Mouse (Mus musculus) neural tube, embryonic 12.5 days (tissue): Measurements from ENCODE around the gene Olfr606. TPM values are rescaled to one million over a fixed set of nuclear protein-coding genes. Genes with fewer than 3 reads are reported as not detected.
"Not testable (repeated sequence)": the region's sequence is repeated elsewhere in the genome, so short reads cannot be mapped to it uniquely, and the experiment has no call there.

ENCODE experiments used
- ATAC-seq: fragments of 200-750 bp; cut with Nextera tagmentation; 2 replicates; pipeline ENCODE4 v1.8.0; 2017; ENCODE audit warnings: low read depth, mild to moderate bottlenecking, moderate TSS enrichment, moderate library complexity; ENCODE audit not compliant: low FRiP score
- H3K27ac ChIP-seq: fragments of 300-500 bp; sonication (generic); 2 replicates; pipeline ENCODE4 v1.5.1; 2016
- H3K27me3 ChIP-seq: fragments of 300-500 bp; sonication (generic); replicated peaks from 2 replicates; pipeline ENCODE4 v1.6.1; 2016; ENCODE audit warnings: mild to moderate bottlenecking
- H3K36me3 ChIP-seq: fragments of 300-500 bp; sonication (generic); 2 replicates; pipeline ENCODE4 v1.6.1; 2016; ENCODE audit warnings: mild to moderate bottlenecking
- H3K4me1 ChIP-seq: fragments of 300-500 bp; sonication (generic); 2 replicates; pipeline ENCODE4 v1.6.1; 2016
- H3K4me2 ChIP-seq: fragments of 300-500 bp; sonication (generic); replicated peaks from 2 replicates; pipeline ENCODE4 v1.6.1; 2016; ENCODE audit warnings: mild to moderate bottlenecking
- H3K4me3 ChIP-seq: fragments of 300-500 bp; sonication (generic); 2 replicates; pipeline ENCODE4 v1.5.1; 2016
- H3K9ac ChIP-seq: fragments of 300-500 bp; sonication (generic); 2 replicates; pipeline ENCODE4 v1.6.1; 2016; ENCODE audit warnings: mild to moderate bottlenecking
- H3K9me3 ChIP-seq: fragments of 300-500 bp; sonication (generic); 2 replicates; pipeline ENCODE4 v1.6.1; 2016; ENCODE audit warnings: mild to moderate bottlenecking
- WGBS: fragments of 180-500 bp; shearing (Covaris S2); methylation state at CpG from one replicate; pipeline ENCODE4 v1.1.7; 2016; 5-methylcytosine and 5-hydroxymethylcytosine counted together
- microRNA-seq: library from miRNA; unstranded; fragments of <30 nt; microRNA quantifications from one replicate; pipeline ENCODE4, GENCODE M21; 2017
- polyA plus RNA-seq: library from polyadenylated mRNA; unstranded; fragments of >200 nt; fragmentation: Nextera tagmentation; extraction: Ambion mirVana; gene quantifications from 2 replicates; pipeline ENCODE4 v1.2.1, GENCODE M21; 2016

Gene Olfr606
- not detected in 2 replicates for polyA plus RNA-seq

DNA sequence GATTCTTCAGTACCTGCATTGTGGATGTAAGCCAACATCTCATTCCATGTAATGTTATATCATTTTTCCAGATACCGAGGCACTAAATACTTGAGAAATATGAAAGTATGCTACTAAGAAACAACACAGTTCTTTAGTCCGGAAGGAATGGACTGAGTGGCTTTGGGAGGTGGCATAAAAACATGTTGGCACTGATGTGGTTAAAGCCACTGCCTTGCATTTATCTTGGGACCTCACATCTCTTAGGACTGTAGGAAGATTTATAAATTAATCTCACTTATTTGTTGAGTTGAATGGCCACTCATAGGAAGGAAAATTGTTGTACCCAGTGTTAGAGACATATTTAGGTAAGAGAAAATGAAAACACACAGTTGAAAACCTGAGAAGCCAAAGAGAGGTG lies at the start of gene Olfr606:
TSS of gene Olfr606 (plus strand) at position 301 of the 400 bp plus-strand sequence.
- no peaks in the 10 kb centered on the region for H3K9me3 ChIP-seq
- WGBS: 90% methylated on average over 2 of the region's 2 CpGs
- H3K9ac ChIP-seq: no peak within 1 kb of the TSS
- H3K4me1 ChIP-seq: no peaks in the 10 kb centered on the region
- H3K27me3 ChIP-seq: no peaks in the 10 kb centered on the region
- no peak within 1 kb of the TSS for H3K27ac ChIP-seq
- no peaks in the 10 kb centered on the region for H3K36me3 ChIP-seq
- no peak for ATAC-seq
- H3K4me2 ChIP-seq: no peak within 1 kb of the TSS
- H3K4me3 ChIP-seq: no peak within 1 kb of the TSS

GRCm38 (mm10) chr7:103406521-103407055 lies 42.3 kb upstream of the Olfr606 start:
- H3K4me3 ChIP-seq, H3K9ac ChIP-seq, H3K27me3 ChIP-seq, H3K36me3 ChIP-seq, H3K27ac ChIP-seq, H3K9me3 ChIP-seq, H3K4me2 ChIP-seq, ATAC-seq, H3K4me1 ChIP-seq: not testable (repeated sequence)
- 74% methylated on average over 3 of the region's 3 CpGs for WGBS

- H3K4me2 ChIP-seq, H3K4me3 ChIP-seq, ATAC-seq, H3K27me3 ChIP-seq, H3K9me3 ChIP-seq, H3K36me3 ChIP-seq, H3K4me1 ChIP-seq, H3K9ac ChIP-seq, H3K27ac ChIP-seq: not testable (repeated sequence)
- WGBS: 74% methylated on average over 1 of the region's 1 CpGs
Observed at GRCm38 (mm10) chr7:103414772-103415171, 34.1 kb upstream of the Olfr606 start, which contains the start of gene Usp17lc. Usp17lc (plus strand) TSS chr7:103415072.

- Histone ChIP-seq H3K4me1 (no peaks in the 10 kb centered on the region), H3K9ac (no peak within 1 kb of the TSS), H3K27me3 (no peaks in the 10 kb centered on the region), H3K4me2 (no peak within 1 kb of the TSS), H3K4me3 (no peak within 1 kb of the TSS), H3K27ac (no peak within 1 kb of the TSS), H3K9me3 (no peaks in the 10 kb centered on the region), H3K36me3 (no peaks in the 10 kb centered on the region)
- 94% methylated on average over 1 of the region's 1 CpGs for WGBS
- no peak for ATAC-seq
Observed at GRCm38 (mm10) chr7:103445339-103445738, 3.5 kb upstream of the Olfr606 start, which contains the start of gene Olfr605. Olfr605 (minus strand) TSS chr7:103445439.

DNA sequence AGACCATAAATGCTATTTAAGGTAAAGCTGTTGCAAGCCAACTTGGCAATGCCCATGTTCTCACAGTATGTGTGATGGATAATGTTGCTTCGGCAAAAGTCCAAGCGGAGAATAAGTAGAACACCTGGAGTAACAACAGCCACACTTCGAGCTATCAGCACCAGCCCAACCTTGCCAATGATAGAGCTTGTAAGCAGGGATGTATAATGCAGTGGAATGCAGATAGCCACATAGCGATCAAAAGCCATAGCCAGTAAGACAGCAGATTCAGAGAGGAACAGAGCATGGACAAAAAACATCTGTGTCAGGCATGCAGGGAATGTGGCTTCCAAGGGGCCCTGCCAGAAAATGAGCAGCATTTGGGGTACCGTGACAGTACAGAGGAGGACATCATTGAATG lies 11.7 kb downstream of the Olfr606 start:
- Histone ChIP-seq H3K4me2 (no peak overlapping the region), H3K9ac (no peak overlapping the region), H3K27me3 (no peaks in the 10 kb centered on the region), H3K4me1 (no peaks in the 10 kb centered on the region), H3K9me3 (no peaks in the 10 kb centered on the region), H3K27ac (no peak overlapping the region), H3K4me3 (no peak overlapping the region), H3K36me3 (no peaks in the 10 kb centered on the region)
- ATAC-seq: no peak
- 91% methylated on average over 5 of the region's 5 CpGs for WGBS

GRCm38 (mm10) chr7:103469577-103469976 lies 20.7 kb downstream of the Olfr606 start, which contains the start of gene Olfr608:
Olfr608 (plus strand) TSS chr7:103469877.
- H3K9me3 ChIP-seq: no peaks in the 10 kb centered on the region
- no peak for ATAC-seq
- H3K9ac ChIP-seq: no peak within 1 kb of the TSS
- no peak within 1 kb of the TSS for H3K4me3 ChIP-seq
- H3K4me2 ChIP-seq: no peak within 1 kb of the TSS
- no peaks in the 10 kb centered on the region for H3K4me1 ChIP-seq
- no peaks in the 10 kb centered on the region for H3K27me3 ChIP-seq
- no peak within 1 kb of the TSS for H3K27ac ChIP-seq
- H3K36me3 ChIP-seq: no peaks in the 10 kb centered on the region

- not testable (repeated sequence) for H3K9me3 ChIP-seq, H3K36me3 ChIP-seq, H3K27ac ChIP-seq, H3K4me3 ChIP-seq, H3K4me2 ChIP-seq, H3K27me3 ChIP-seq, H3K9ac ChIP-seq, ATAC-seq, H3K4me1 ChIP-seq
- WGBS: 82% methylated on average over 9 of the region's 9 CpGs
Observed at GRCm38 (mm10) chr7:103477106-103477505, 28.3 kb downstream of the Olfr606 start.

DNA sequence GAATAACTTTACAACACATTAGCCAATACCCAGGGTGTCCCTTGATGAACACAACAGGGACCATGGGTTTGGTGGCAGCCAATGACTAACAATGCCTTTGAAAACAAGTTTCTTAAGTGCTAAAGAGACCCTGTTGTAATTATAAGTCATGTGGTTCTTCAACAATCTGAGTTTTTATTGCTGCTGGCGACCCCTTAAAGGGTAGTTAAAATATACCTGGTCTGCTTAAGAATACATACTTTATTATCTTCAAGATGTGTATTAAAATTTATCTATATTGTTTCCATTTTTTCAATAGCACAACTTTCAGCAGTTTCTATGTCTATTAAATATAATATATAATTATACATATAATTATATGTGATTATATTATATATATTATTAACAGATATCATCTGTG lies 49.1 kb downstream of the Olfr606 start, which contains the start of gene Olfr609:
TSS of gene Olfr609 (minus strand) at position 101 of the 400 bp plus-strand sequence.
- H3K9me3 ChIP-seq: no peaks in the 10 kb centered on the region
- H3K27ac ChIP-seq: no peak within 1 kb of the TSS
- no peak within 1 kb of the TSS for H3K4me2 ChIP-seq
- H3K9ac ChIP-seq: no peak within 1 kb of the TSS
- H3K4me1 ChIP-seq: no peaks in the 10 kb centered on the region
- H3K36me3 ChIP-seq: no peaks in the 10 kb centered on the region
- H3K4me3 ChIP-seq: no peak within 1 kb of the TSS
- no peak for ATAC-seq
- WGBS: 74% methylated on average over 1 of the region's 1 CpGs
- H3K27me3 ChIP-seq: no peaks in the 10 kb centered on the region

Small RNA genes within 50 kb of the gene (microRNA-seq; reads per million reads assigned to microRNA genes)
- not detected for gene Gm25774

Other genes with a start within 250 kb of the Olfr606 start
- gene Olfr593, start 237.2 kb upstream of the Olfr606 start, polyA plus RNA-seq: not detected in 2 replicates
- not detected in 2 replicates for gene Olfr594, start 232.1 kb upstream of the Olfr606 start, polyA plus RNA-seq
- not detected in 2 replicates for gene Usp17ld, start 196.5 kb upstream of the Olfr606 start, polyA plus RNA-seq
- not detected in 2 replicates for gene Olfr596, start 143.4 kb upstream of the Olfr606 start, polyA plus RNA-seq
- gene Olfr597, start 132.7 kb upstream of the Olfr606 start, polyA plus RNA-seq: not detected in 2 replicates
- not detected in 2 replicates for gene Olfr598, start 125.5 kb upstream of the Olfr606 start, polyA plus RNA-seq
- not detected in 2 replicates for gene Olfr599, start 113.1 kb upstream of the Olfr606 start, polyA plus RNA-seq
- gene Olfr600, start 99.4 kb upstream of the Olfr606 start, polyA plus RNA-seq: not detected in 2 replicates
- not detected in 2 replicates for gene Olfr601, start 86.4 kb upstream of the Olfr606 start, polyA plus RNA-seq
- not detected in 2 replicates for gene Olfr603, start 62.9 kb upstream of the Olfr606 start, polyA plus RNA-seq
- gene Usp17lc, start 34.0 kb upstream of the Olfr606 start, polyA plus RNA-seq: not detected in 2 replicates
- not detected in 2 replicates for gene Olfr605, start 3.6 kb upstream of the Olfr606 start, polyA plus RNA-seq
- not detected in 2 replicates for gene Olfr607, start 15.1 kb downstream of the Olfr606 start, polyA plus RNA-seq
- gene Olfr608, start 20.8 kb downstream of the Olfr606 start, polyA plus RNA-seq: not detected in 2 replicates
- not detected in 2 replicates for gene Olfr609, start 49.0 kb downstream of the Olfr606 start, polyA plus RNA-seq
- gene Olfr610, start 63.1 kb downstream of the Olfr606 start, polyA plus RNA-seq: not detected in 2 replicates
- gene Olfr611, start 71.8 kb downstream of the Olfr606 start, polyA plus RNA-seq: not detected in 2 replicates
- not detected in 2 replicates for gene Olfr612, start 93.7 kb downstream of the Olfr606 start, polyA plus RNA-seq
- not detected in 2 replicates for gene Olfr613, start 99.0 kb downstream of the Olfr606 start, polyA plus RNA-seq
- gene Olfr615, start 107.0 kb downstream of the Olfr606 start, polyA plus RNA-seq: not detected in 2 replicates
- gene Olfr616, start 120.1 kb downstream of the Olfr606 start, polyA plus RNA-seq: not detected in 2 replicates
- gene Olfr617, start 124.0 kb downstream of the Olfr606 start, polyA plus RNA-seq: not detected in 2 replicates
- not detected in 2 replicates for gene Olfr618, start 141.1 kb downstream of the Olfr606 start, polyA plus RNA-seq
- not detected in 2 replicates for gene Olfr619, start 151.5 kb downstream of the Olfr606 start, polyA plus RNA-seq
- gene Olfr620, start 163.5 kb downstream of the Olfr606 start, polyA plus RNA-seq: not detected in 2 replicates
- gene Olfr622, start 193.7 kb downstream of the Olfr606 start, polyA plus RNA-seq: not detected in 2 replicates
- gene Olfr623, start 214.7 kb downstream of the Olfr606 start, polyA plus RNA-seq: not detected in 2 replicates
- not detected in 2 replicates for gene Olfr624, start 222.1 kb downstream of the Olfr606 start, polyA plus RNA-seq
- gene Olfr625-ps1, start 233.7 kb downstream of the Olfr606 start, polyA plus RNA-seq: not detected in 2 replicates